In genomic region chr5:17573694-17574380, GRCm38 (mm10) we compare ENCODE assay signal across 9 mouse cellular contexts. TPM values are rescaled to one million over a fixed set of nuclear protein-coding genes. Genes with fewer than 3 reads are reported as not detected.
A peak's percentile ranks its signal among the peaks of the same experiment; 100 is the strongest.
DNase-seq lines count a peak whose midpoint lies in the region; ATAC-seq and TF ChIP-seq lines count a peak whose summit lies in the region.
"Had no signal": no experiment of that assay in that cellular context is flagged by ENCODE, and none has a peak within 500 bp of the region (broad histone marks: within the 10 kb centered on the region; RNA-seq: fewer than 3 reads in every experiment).

Gene Sema3c, plus strand, starts transcription at chr5:17574281.

- TF ChIP-seq EP300 in ES-Bruce4 (IDR thresholded peaks at IDR 0.05; ENCODE audit: insufficient read depth, low read depth, low read length) = no peak

- no peak within 1 kb of the TSS for H3K27ac ChIP-seq in ES-Bruce4 (ENCODE audit: insufficient read depth, low read length)
- H3K27ac ChIP-seq in forebrain, embryonic 12.5 days = peak within 1 kb of the TSS; percentile 48
- H3K27ac ChIP-seq in hindbrain, embryonic 10.5 days = peak within 1 kb of the TSS; percentile 89
- H3K27ac ChIP-seq in limb, embryonic 11.5 days (replicated peaks; ENCODE audit: low read depth, low read length) = peak within 1 kb of the TSS; percentile 10; the same call in 1 of the 2 replicates
- peak within 1 kb of the TSS; percentile 30; the same call in 1 of the 2 replicates for H3K27ac ChIP-seq in midbrain, embryonic 16.5 days (ENCODE audit: low read length)

- H3K27me3 ChIP-seq in ES-Bruce4 (ENCODE audit: control insufficient read depth, insufficient read depth, low read length, poor library complexity, severe bottlenecking) = no peaks in the 10 kb centered on the region; the same call in 1 of the 2 replicates
- H3K27me3 ChIP-seq in forebrain, embryonic 12.5 days = peaks cover 3% of the 10 kb centered on the region; the same call in 1 of the 2 replicates
- H3K27me3 ChIP-seq in hindbrain, embryonic 10.5 days (ENCODE audit: insufficient read depth, poor library complexity, severe bottlenecking) = 0 out of 2 replicates have a peak, but pooled peaks cover 3% of the 10 kb centered on the region
- H3K27me3 ChIP-seq in limb, embryonic 11.5 days (ENCODE audit: control insufficient read depth, insufficient read depth, low read length) = no peaks in the 10 kb centered on the region
- H3K27me3 ChIP-seq in midbrain, embryonic 16.5 days (ENCODE audit: control insufficient read depth, insufficient read depth, low read depth, low read length) = no peaks in the 10 kb centered on the region

- TF ChIP-seq POLR2A in ES-Bruce4 (IDR thresholded peaks at IDR 0.05; ENCODE audit: insufficient read depth, low read length) = no peak

- H3K9me3 ChIP-seq in ES-Bruce4 (replicated peaks; ENCODE audit: control insufficient read depth, insufficient read depth, low read length, poor library complexity, severe bottlenecking) = no peaks in the 10 kb centered on the region
- H3K9me3 ChIP-seq in forebrain, embryonic 12.5 days = no peaks in the 10 kb centered on the region
- H3K9me3 ChIP-seq in hindbrain, embryonic 10.5 days = no peaks in the 10 kb centered on the region
- no peaks in the 10 kb centered on the region for H3K9me3 ChIP-seq in limb, embryonic 11.5 days (ENCODE audit: control insufficient read depth, low read length)
- no peaks in the 10 kb centered on the region for H3K9me3 ChIP-seq in midbrain, embryonic 16.5 days (replicated peaks; ENCODE audit: control insufficient read depth, low read length, poor library complexity, severe bottlenecking)

- peak within 1 kb of the TSS; percentile 75 for H3K4me2 ChIP-seq in forebrain, embryonic 12.5 days
- H3K4me2 ChIP-seq in limb, embryonic 11.5 days (ENCODE audit: low read depth, severe bottlenecking) = peak within 1 kb of the TSS; percentile 69
- H3K4me2 ChIP-seq in midbrain, embryonic 16.5 days (ENCODE audit: low read length) = peak within 1 kb of the TSS; percentile 84

- peak; percentile 33; the same call in 1 of the 2 replicates for ATAC-seq in forebrain, embryonic 12.5 days (ENCODE audit: low FRiP score)
- ATAC-seq in limb, embryonic 11.5 days (ENCODE audit: insufficient number of reproducible peaks, low FRiP score, low TSS enrichment, low read depth) = peak; percentile 36; the same call in 1 of the 2 replicates
- ATAC-seq in midbrain, embryonic 16.5 days = peak; percentile 49; the same call in 1 of the 2 replicates

- WGBS in forebrain, embryonic 12.5 days = 1% methylated on average over 16 of the region's 16 CpGs
- WGBS in hindbrain, embryonic 10.5 days = under 1% methylated on average over 16 of the region's 16 CpGs
- under 1% methylated on average over 16 of the region's 16 CpGs for WGBS in limb, embryonic 11.5 days
- under 1% methylated on average over 16 of the region's 16 CpGs for WGBS in midbrain, embryonic 16.5 days

- no peaks in the 10 kb centered on the region for H3K4me1 ChIP-seq in ES-Bruce4 (ENCODE audit: control insufficient read depth, insufficient read depth, low read length)
- H3K4me1 ChIP-seq in forebrain, embryonic 12.5 days = no peaks in the 10 kb centered on the region; the same call in 1 of the 2 replicates
- no peaks in the 10 kb centered on the region for H3K4me1 ChIP-seq in hindbrain, embryonic 10.5 days (replicated peaks)
- H3K4me1 ChIP-seq in limb, embryonic 11.5 days (ENCODE audit: control insufficient read depth, insufficient read depth, low read length) = no peaks in the 10 kb centered on the region
- 0 out of 2 replicates have a peak, but pooled peaks cover 3% of the 10 kb centered on the region for H3K4me1 ChIP-seq in midbrain, embryonic 16.5 days (ENCODE audit: control insufficient read depth, insufficient read depth, low read length)

- peak within 1 kb of the TSS; percentile 8 for H3K9ac ChIP-seq in ES-Bruce4 (ENCODE audit: low read depth, poor library complexity, severe bottlenecking)
- peak within 1 kb of the TSS; percentile 62 for H3K9ac ChIP-seq in forebrain, embryonic 12.5 days
- H3K9ac ChIP-seq in limb, embryonic 11.5 days (ENCODE audit: low read length) = peak within 1 kb of the TSS; percentile 70
- H3K9ac ChIP-seq in midbrain, embryonic 16.5 days (ENCODE audit: low read depth, low read length) = peak within 1 kb of the TSS; percentile 75

- peak; percentile 1 for TF ChIP-seq CTCF in ES-Bruce4 (IDR thresholded peaks at IDR 0.05; ENCODE audit: low read depth, low read length)

- peak; percentile 5 for DNase-seq in adrenal gland, postnatal 14 days
- no peak for DNase-seq in adrenal gland, adult 8-10 months
- peak; percentile 22 for DNase-seq in hindbrain, embryonic 10.5 days (ENCODE audit: low spot score)
- DNase-seq in limb, embryonic 11.5 days (ENCODE audit: low spot score) = peak; percentile 49
- no peak for DNase-seq in thymus, adult 18-20 months

- peak within 1 kb of the TSS; percentile 65 for H3K4me3 ChIP-seq in ES-Bruce4 (ENCODE audit: low read depth, low read length)
- peak within 1 kb of the TSS; percentile 56 for H3K4me3 ChIP-seq in forebrain, embryonic 12.5 days (replicated peaks)
- H3K4me3 ChIP-seq in hindbrain, embryonic 10.5 days = peak within 1 kb of the TSS; percentile 68
- peak within 1 kb of the TSS; percentile 30 for H3K4me3 ChIP-seq in limb, embryonic 11.5 days (ENCODE audit: low read depth, low read length)
- peak within 1 kb of the TSS; percentile 66 for H3K4me3 ChIP-seq in midbrain, embryonic 16.5 days (ENCODE audit: low read depth, low read length)

- H3K36me3 ChIP-seq in ES-Bruce4 (ENCODE audit: control insufficient read depth, insufficient read depth, low read length, poor library complexity, severe bottlenecking) = no peaks in the 10 kb centered on the region
- no peaks in the 10 kb centered on the region for H3K36me3 ChIP-seq in forebrain, embryonic 12.5 days (replicated peaks)
- no peaks in the 10 kb centered on the region for H3K36me3 ChIP-seq in hindbrain, embryonic 10.5 days
- no peaks in the 10 kb centered on the region for H3K36me3 ChIP-seq in limb, embryonic 11.5 days (ENCODE audit: control insufficient read depth, insufficient read depth, low read length)
- H3K36me3 ChIP-seq in midbrain, embryonic 16.5 days (ENCODE audit: control insufficient read depth, insufficient read depth, low read length) = no peaks in the 10 kb centered on the region

RNA-seq across cellular contexts. Expression of gene Sema3c, which starts in this region (rescaled TPM):
- 12.6 and 12.9 TPM in 2 replicates for total RNA-seq in adrenal gland, postnatal 14 days (2021)
- 10 to 100 TPM in 2 of 4 experiments, 1 to 10 TPM in 2; 5.0 to 12.5 (median 9.1) TPM for total RNA-seq in adrenal gland, adult 8-10 months (2022)
- 10.2 and 11.4 TPM in 2 replicates for polyA plus RNA-seq in ES-Bruce4 (2011; ENCODE audit: insufficient read depth, insufficient read length, low read depth, missing spikeins)
- 15.4 and 21.6 TPM in 2 replicates for polyA plus RNA-seq in forebrain, embryonic 12.5 days (2016; fragmentation: Nextera tagmentation; extraction: Ambion mirVana)
- polyA plus RNA-seq in hindbrain, embryonic 10.5 days (2016; fragmentation: Nextera tagmentation; extraction: Ambion mirVana) = 12.9 and 16.4 TPM in 2 replicates
- polyA plus RNA-seq in limb, embryonic 11.5 days (2014; fragmentation: Nextera tagmentation; extraction: Ambion mirVana) = 15.8 and 16.8 TPM in 2 replicates
- 13.6 and 15.5 TPM in 2 replicates for polyA plus RNA-seq in midbrain, embryonic 16.5 days (2015; fragmentation: Nextera tagmentation; extraction: Ambion mirVana)
- total RNA-seq: neutrophil, adult 5-6 weeks had no signal

Comparison
In these comparisons a context has a peak if more than half of its experiments do, and no peak if none do; other contexts are left out.
1. DNase-seq: peak in adrenal gland, postnatal 14 days (single experiment), hindbrain, embryonic 10.5 days (single experiment) and limb, embryonic 11.5 days (single experiment); none in adrenal gland, adult 8-10 months (single experiment) and thymus, adult 18-20 months (0 of 2).
2. H3K9ac ChIP-seq: peak in every context shown above with its lines; median percentile 75 in midbrain, embryonic 16.5 days; 70 in limb, embryonic 11.5 days; 62 in forebrain, embryonic 12.5 days; 8 in ES-Bruce4.
3. Peak in every context shown above with its lines, with median percentiles within 50 percentile points of each other: H3K4me3 ChIP-seq, ATAC-seq and H3K4me2 ChIP-seq.